Mouse (Mus musculus): ENCODE results near the gene Ccdc57.

DNA sequence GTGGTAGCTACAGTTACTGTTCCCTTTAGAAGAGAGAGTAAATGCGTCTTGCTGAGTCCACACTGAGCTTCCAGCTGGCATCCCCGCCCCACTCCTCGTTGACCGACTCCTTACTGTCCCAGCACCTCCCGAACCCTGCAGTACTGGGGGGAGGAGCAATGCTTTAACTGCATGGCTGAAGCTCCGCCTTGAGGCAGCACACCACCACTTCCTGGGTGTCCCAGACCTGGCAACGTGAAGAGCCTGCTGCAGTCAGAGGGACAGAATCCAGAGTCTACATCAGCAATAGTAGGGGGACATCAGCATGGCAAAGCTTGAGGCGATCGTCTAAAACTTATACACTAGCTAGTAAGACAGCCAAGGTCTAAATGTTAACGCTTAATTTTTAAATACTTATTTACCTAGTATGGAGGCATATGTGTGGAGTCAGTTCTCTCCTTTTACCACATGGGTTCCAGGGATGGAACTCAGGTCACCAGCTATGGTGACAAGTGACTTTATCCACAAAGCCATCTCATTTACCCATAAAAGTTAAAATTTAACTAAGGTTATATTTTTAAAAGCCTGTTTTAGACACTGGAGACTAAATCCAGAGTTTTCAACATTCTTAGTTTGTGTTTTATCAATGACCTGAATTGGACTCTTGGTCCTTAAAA, 30.1 kb downstream of the Ccdc57 start:
- TF ChIP-seq CTCF (IDR thresholded peaks at IDR 0.05; ENCODE audit: borderline replicate concordance, extremely low read depth, insufficient read depth, insufficient read length) (no peak), POLR2A (IDR thresholded peaks at IDR 0.05; ENCODE audit: borderline replicate concordance, extremely low read depth, insufficient read depth, insufficient read length, poor library complexity, severe bottlenecking) (no peak)

Data from brain, embryonic 14.5 days (tissue).